9 mouse cellular contexts compared by ENCODE assay signal in the genomic region with DNA sequence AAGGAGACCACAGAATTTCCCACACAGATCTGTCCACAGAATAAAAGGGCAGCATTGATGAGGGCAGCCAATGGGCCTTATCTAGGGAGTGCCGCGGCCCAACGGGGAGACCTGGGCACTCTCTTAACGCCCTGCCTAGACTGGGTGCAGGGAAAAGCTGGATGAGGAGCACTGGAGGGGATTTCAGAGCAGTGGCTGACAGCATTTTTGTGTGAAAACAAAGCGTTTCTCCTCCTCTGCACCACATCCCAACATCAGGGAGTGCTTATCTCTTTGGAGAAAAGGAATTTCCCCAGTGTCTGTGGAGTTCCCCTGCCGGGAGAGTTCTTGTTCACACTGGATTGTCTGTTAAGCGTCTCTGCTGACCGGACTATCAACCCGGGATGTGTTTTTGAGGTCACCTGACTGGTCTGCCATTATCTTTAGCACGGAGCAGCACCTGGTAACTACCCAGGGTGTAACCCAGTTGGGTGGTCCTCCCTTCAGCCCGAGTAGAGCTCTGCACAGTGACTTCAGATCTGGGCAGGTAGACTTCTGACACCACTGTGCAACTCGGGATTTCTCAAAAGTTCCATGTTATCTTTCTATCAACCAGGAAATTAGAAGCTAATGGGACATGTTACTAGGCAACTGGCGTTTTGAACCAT. TPM values are rescaled to one million over a fixed set of nuclear protein-coding genes. Genes with fewer than 3 reads are reported as not detected.
DNase-seq lines count a peak whose midpoint lies in the region; ATAC-seq lines count a peak whose summit lies in the region.
"Had no signal": no experiment of that assay in that cellular context is flagged by ENCODE, and none has a peak within 500 bp of the region (broad histone marks: within the 10 kb centered on the region; RNA-seq: fewer than 3 reads in every experiment).

No protein-coding gene starts in this region.

- H3K4me3 ChIP-seq in heart, embryonic 11.5 days (ENCODE audit: low read depth, low read length) = 0 out of 2 replicates have a peak overlapping the region, but pooled peaks have one; percentile 2
- no peak overlapping the region for H3K4me3 ChIP-seq in intestine, embryonic 16.5 days (ENCODE audit: low read length)
- no peak overlapping the region for H3K4me3 ChIP-seq in neural tube, embryonic 13.5 days

- H3K4me1 ChIP-seq in heart, embryonic 11.5 days (ENCODE audit: control insufficient read depth, insufficient read depth, low read length) = 0 out of 2 replicates have a peak, but pooled peaks cover 6% of the 10 kb centered on the region
- no peaks in the 10 kb centered on the region for H3K4me1 ChIP-seq in intestine, embryonic 16.5 days (ENCODE audit: control insufficient read depth, insufficient read depth, low read length)
- H3K4me1 ChIP-seq in neural tube, embryonic 13.5 days (replicated peaks) = peaks cover 20% of the 10 kb centered on the region

- peaks cover 3% of the 10 kb centered on the region; the same call in 1 of the 2 replicates for H3K9me3 ChIP-seq in heart, embryonic 11.5 days (replicated peaks; ENCODE audit: control insufficient read depth, low read length)
- no peaks in the 10 kb centered on the region for H3K9me3 ChIP-seq in intestine, embryonic 16.5 days (ENCODE audit: control insufficient read depth, low read length)
- no peaks in the 10 kb centered on the region for H3K9me3 ChIP-seq in neural tube, embryonic 13.5 days

- no peak for DNase-seq in heart, postnatal 14 days
- DNase-seq in embryo, embryonic 9.5 days (ENCODE audit: extremely low spot score) = peak; percentile 35
- DNase-seq in spleen, postnatal 36 days (ENCODE audit: low spot score in 2 of 2) = no peak
- DNase-seq in cerebellum, postnatal 4 days (ENCODE audit: low spot score in 2 of 2) = no peak
- DNase-seq: kidney, adult 9 months had no signal

- H3K4me2 ChIP-seq in heart, embryonic 11.5 days = peak overlapping the region; percentile 57
- peak overlapping the region; percentile 7 for H3K4me2 ChIP-seq in intestine, embryonic 16.5 days (ENCODE audit: low read depth, low read length)
- H3K4me2 ChIP-seq in neural tube, embryonic 13.5 days = peak overlapping the region; percentile 38

- H3K9ac ChIP-seq in heart, embryonic 11.5 days (ENCODE audit: low read depth, low read length) = no peak overlapping the region
- no peak overlapping the region for H3K9ac ChIP-seq in intestine, embryonic 16.5 days (ENCODE audit: low read depth, low read length)
- no peak overlapping the region for H3K9ac ChIP-seq in neural tube, embryonic 13.5 days

- WGBS in heart, embryonic 11.5 days (ENCODE audit: insufficient replicate concordance) = 4% methylated on average over 13 of the region's 13 CpGs
- WGBS in intestine, embryonic 16.5 days = 10% methylated on average over 13 of the region's 13 CpGs
- 12% methylated on average over 13 of the region's 13 CpGs for WGBS in neural tube, embryonic 13.5 days

- H3K27me3 ChIP-seq in heart, embryonic 11.5 days (ENCODE audit: control insufficient read depth, insufficient read depth, low read length) = no peaks in the 10 kb centered on the region
- no peaks in the 10 kb centered on the region for H3K27me3 ChIP-seq in intestine, embryonic 16.5 days (replicated peaks; ENCODE audit: control insufficient read depth, insufficient read depth, low read length)
- no peaks in the 10 kb centered on the region for H3K27me3 ChIP-seq in neural tube, embryonic 13.5 days

- peak; percentile 52; the same call in 1 of the 2 replicates for ATAC-seq in heart, embryonic 11.5 days (replicated peaks; ENCODE audit: insufficient number of reproducible peaks, low FRiP score, low TSS enrichment)
- peak; percentile 75 for ATAC-seq in intestine, embryonic 16.5 days
- ATAC-seq in neural tube, embryonic 13.5 days (ENCODE audit: low read depth) = peak; percentile 36; the same call in 1 of the 2 replicates
- ATAC-seq in megakaryocyte, adult 5-6 weeks (ENCODE audit: poor library complexity, severe bottlenecking) = no peak

- intact Hi-C loops in heart, postnatal 14 days (cut with DNase I) = no loop called here

- no peaks in the 10 kb centered on the region for H3K36me3 ChIP-seq in heart, embryonic 11.5 days (ENCODE audit: control insufficient read depth, insufficient read depth, low read length)
- H3K36me3 ChIP-seq in intestine, embryonic 16.5 days (ENCODE audit: control insufficient read depth, insufficient read depth, low read length) = no peaks in the 10 kb centered on the region
- no peaks in the 10 kb centered on the region for H3K36me3 ChIP-seq in neural tube, embryonic 13.5 days

- no peak overlapping the region for H3K27ac ChIP-seq in heart, embryonic 11.5 days (ENCODE audit: low read depth, low read length)
- H3K27ac ChIP-seq in intestine, embryonic 16.5 days (ENCODE audit: low read length) = no peak overlapping the region
- H3K27ac ChIP-seq in neural tube, embryonic 13.5 days (replicated peaks) = peak overlapping the region; percentile 42; the same call in 1 of the 2 replicates

RNA-seq across cellular contexts. Expression of gene Cdk13, which starts 50.7 kb away (rescaled TPM):
- polyA plus RNA-seq in heart, embryonic 11.5 days (2014; fragmentation: Nextera tagmentation; extraction: Ambion mirVana) = 10.5 and 18.0 TPM in 2 replicates
- total RNA-seq in heart, postnatal 14 days (2021) = 10 to 100 TPM; 30.6 to 30.7 TPM
- polyA plus RNA-seq in intestine, embryonic 16.5 days (2015; fragmentation: Nextera tagmentation; extraction: Ambion mirVana) = 7.0 and 7.5 TPM in 2 replicates
- polyA plus RNA-seq in neural tube, embryonic 13.5 days (2015; fragmentation: Nextera tagmentation; extraction: Ambion mirVana) = 15.1 and 16.6 TPM in 2 replicates
- 94.3 and 96.4 TPM in 2 replicates for total RNA-seq in megakaryocyte, adult 5-6 weeks (2015)
- 90.3 and 101 TPM in 2 replicates for total RNA-seq in megakaryocyte, adult 5-6 weeks (2017)

Comparison
In these comparisons a context has a peak if more than half of its experiments do, and no peak if none do; other contexts are left out.
1. H3K4me2 ChIP-seq: peak in every context shown above with its lines; median percentile 57 in heart, embryonic 11.5 days; 38 in neural tube, embryonic 13.5 days; 7 in intestine, embryonic 16.5 days.